Mouse (Mus musculus): ENCODE data around the gene Bves. TPM values are rescaled to one million over a fixed set of nuclear protein-coding genes. Genes with fewer than 3 reads are reported as not detected.

Gene Bves
- total RNA-seq, 1 experiment, result 0.85 TPM

- peaks cover 0 to 2% of the 10 kb centered on the region in 2 experiments; a peak in 1 of 4 replicates for H3K4me1 ChIP-seq (ENCODE audit: control insufficient read depth in 2 of 2, insufficient read depth in 2 of 2, low read length in 2 of 2, poor library complexity in 1 of 2)
- no peak for DNase-seq (ENCODE audit: low read depth, low spot score)
- H3K4me3 ChIP-seq (ENCODE audit: insufficient read depth in 1 of 2, low read depth in 1 of 2, low read length in 2 of 2, poor library complexity in 1 of 2, severe bottlenecking in 1 of 2), result no peak overlapping the region
- in situ Hi-C loops (cut with MboI; ENCODE audit: low sequenced_read_pairs in 2 of 2, unreplicated experiment in 2 of 2), result no loop called here
- H3K36me3 ChIP-seq (ENCODE audit: control insufficient read depth, insufficient read depth, low read length, poor library complexity, severe bottlenecking), result no peaks in the 10 kb centered on the region
- no peaks in the 10 kb centered on the region for H3K9me3 ChIP-seq (ENCODE audit: control insufficient read depth, insufficient read depth, low read depth, low read length)
- H3K9ac ChIP-seq (ENCODE audit: insufficient read depth, low read depth, low read length, poor library complexity, severe bottlenecking), result no peak overlapping the region
- H3K27ac ChIP-seq (ENCODE audit: insufficient read depth, low read depth, low read length, poor library complexity, severe bottlenecking), result no peak overlapping the region
- no peak for TF ChIP-seq MAFK (IDR thresholded peaks at IDR 0.05; ENCODE audit: insufficient read depth, low read depth, low read length)
- TF ChIP-seq ZC3H11A (IDR thresholded peaks at IDR 0.05; ENCODE audit: borderline replicate concordance, low read depth, low read length), result no peak
- TF ChIP-seq CHD2 (IDR thresholded peaks at IDR 0.05; ENCODE audit: low read depth, low read length), result no peak
- no peak for TF ChIP-seq ZNF384 (IDR thresholded peaks at IDR 0.05; ENCODE audit: low read depth, low read length)
- no peak for TF ChIP-seq HCFC1 (IDR thresholded peaks at IDR 0.05; ENCODE audit: borderline replicate concordance, insufficient read depth, low read length)
Measured at GRCm38 (mm10) chr10:45295093-45295492, 40.5 kb upstream of the Bves start.

GRCm38 (mm10) chr10:45298503-45298902 is 37.1 kb upstream of the Bves start:
- H3K9me3 ChIP-seq (ENCODE audit: control insufficient read depth, insufficient read depth, low read depth, low read length), result no peaks in the 10 kb centered on the region
- no peak overlapping the region for H3K9ac ChIP-seq (ENCODE audit: insufficient read depth, low read depth, low read length, poor library complexity, severe bottlenecking)
- no peak for DNase-seq (ENCODE audit: low read depth, low spot score)
- in situ Hi-C loops (cut with MboI; ENCODE audit: low sequenced_read_pairs in 2 of 2, unreplicated experiment in 2 of 2), result no loop called here
- no peak overlapping the region for H3K27ac ChIP-seq (ENCODE audit: insufficient read depth, low read depth, low read length, poor library complexity, severe bottlenecking)
- no peaks in the 10 kb centered on the region for H3K4me1 ChIP-seq (ENCODE audit: control insufficient read depth in 2 of 2, insufficient read depth in 2 of 2, low read length in 2 of 2, poor library complexity in 1 of 2)
- H3K4me3 ChIP-seq (ENCODE audit: insufficient read depth in 1 of 2, low read depth in 1 of 2, low read length in 2 of 2, poor library complexity in 1 of 2, severe bottlenecking in 1 of 2), result no peak overlapping the region
- no peaks in the 10 kb centered on the region for H3K36me3 ChIP-seq (ENCODE audit: control insufficient read depth, insufficient read depth, low read length, poor library complexity, severe bottlenecking)
- no peak for TF ChIP-seq HCFC1 (IDR thresholded peaks at IDR 0.05; ENCODE audit: borderline replicate concordance, insufficient read depth, low read length)
- no peak for TF ChIP-seq ZC3H11A (IDR thresholded peaks at IDR 0.05; ENCODE audit: borderline replicate concordance, low read depth, low read length)
- no peak for TF ChIP-seq MAFK (IDR thresholded peaks at IDR 0.05; ENCODE audit: insufficient read depth, low read depth, low read length)
- TF ChIP-seq ZNF384 (IDR thresholded peaks at IDR 0.05; ENCODE audit: low read depth, low read length), result no peak
- no peak for TF ChIP-seq CHD2 (IDR thresholded peaks at IDR 0.05; ENCODE audit: low read depth, low read length)

- no peak for DNase-seq (ENCODE audit: low read depth, low spot score)
Measured at GRCm38 (mm10) chr10:45299509-45299908, 36.1 kb upstream of the Bves start.

GRCm38 (mm10) chr10:45303315-45304036 is 32.1 kb upstream of the Bves start:
- in situ Hi-C loops (cut with MboI; ENCODE audit: low sequenced_read_pairs in 2 of 2, unreplicated experiment in 2 of 2), result no loop called here
- Histone ChIP-seq H3K27ac (ENCODE audit: insufficient read depth, low read depth, low read length, poor library complexity, severe bottlenecking) (no peak overlapping the region), H3K9ac (ENCODE audit: insufficient read depth, low read depth, low read length, poor library complexity, severe bottlenecking) (no peak overlapping the region), H3K36me3 (ENCODE audit: control insufficient read depth, insufficient read depth, low read length, poor library complexity, severe bottlenecking) (no peaks in the 10 kb centered on the region), H3K4me3 (ENCODE audit: insufficient read depth in 1 of 2, low read depth in 1 of 2, low read length in 2 of 2, poor library complexity in 1 of 2, severe bottlenecking in 1 of 2) (no peak overlapping the region), H3K4me1 (ENCODE audit: control insufficient read depth in 2 of 2, insufficient read depth in 2 of 2, low read length in 2 of 2, poor library complexity in 1 of 2) (no peaks in the 10 kb centered on the region), H3K9me3 (ENCODE audit: control insufficient read depth, insufficient read depth, low read depth, low read length) (no peaks in the 10 kb centered on the region)
- no peak for TF ChIP-seq CHD2 (IDR thresholded peaks at IDR 0.05; ENCODE audit: low read depth, low read length)
- TF ChIP-seq HCFC1 (IDR thresholded peaks at IDR 0.05; ENCODE audit: borderline replicate concordance, insufficient read depth, low read length), result no peak
- no peak for TF ChIP-seq MAFK (IDR thresholded peaks at IDR 0.05; ENCODE audit: insufficient read depth, low read depth, low read length)
- TF ChIP-seq ZC3H11A (IDR thresholded peaks at IDR 0.05; ENCODE audit: borderline replicate concordance, low read depth, low read length), result no peak
- TF ChIP-seq ZNF384 (IDR thresholded peaks at IDR 0.05; ENCODE audit: low read depth, low read length), result no peak
- no peak for DNase-seq (ENCODE audit: low read depth, low spot score)

More at GRCm38 (mm10) chr10:45299509-45299908, 36.1 kb upstream of the Bves start:
- no peak overlapping the region for H3K4me3 ChIP-seq (ENCODE audit: insufficient read depth in 1 of 2, low read depth in 1 of 2, low read length in 2 of 2, poor library complexity in 1 of 2, severe bottlenecking in 1 of 2)
- in situ Hi-C loops (cut with MboI; ENCODE audit: low sequenced_read_pairs in 2 of 2, unreplicated experiment in 2 of 2), result no loop called here
- no peak overlapping the region for H3K27ac ChIP-seq (ENCODE audit: insufficient read depth, low read depth, low read length, poor library complexity, severe bottlenecking)
- no peaks in the 10 kb centered on the region for H3K9me3 ChIP-seq (ENCODE audit: control insufficient read depth, insufficient read depth, low read depth, low read length)
- H3K9ac ChIP-seq (ENCODE audit: insufficient read depth, low read depth, low read length, poor library complexity, severe bottlenecking), result no peak overlapping the region
- TF ChIP-seq CHD2 (IDR thresholded peaks at IDR 0.05; ENCODE audit: low read depth, low read length), result no peak
- no peak for TF ChIP-seq ZC3H11A (IDR thresholded peaks at IDR 0.05; ENCODE audit: borderline replicate concordance, low read depth, low read length)
- no peak for TF ChIP-seq MAFK (IDR thresholded peaks at IDR 0.05; ENCODE audit: insufficient read depth, low read depth, low read length)
- no peak for TF ChIP-seq HCFC1 (IDR thresholded peaks at IDR 0.05; ENCODE audit: borderline replicate concordance, insufficient read depth, low read length)
- no peaks in the 10 kb centered on the region for H3K4me1 ChIP-seq (ENCODE audit: control insufficient read depth in 2 of 2, insufficient read depth in 2 of 2, low read length in 2 of 2, poor library complexity in 1 of 2)
- H3K36me3 ChIP-seq (ENCODE audit: control insufficient read depth, insufficient read depth, low read length, poor library complexity, severe bottlenecking), result no peaks in the 10 kb centered on the region
